Mouse (Mus musculus): ENCODE data around the gene Tas2r139. TPM values are rescaled to one million over a fixed set of nuclear protein-coding genes. Genes with fewer than 3 reads are reported as not detected.

Tas2r139 gene
- total RNA-seq (2023): not detected

DNA sequence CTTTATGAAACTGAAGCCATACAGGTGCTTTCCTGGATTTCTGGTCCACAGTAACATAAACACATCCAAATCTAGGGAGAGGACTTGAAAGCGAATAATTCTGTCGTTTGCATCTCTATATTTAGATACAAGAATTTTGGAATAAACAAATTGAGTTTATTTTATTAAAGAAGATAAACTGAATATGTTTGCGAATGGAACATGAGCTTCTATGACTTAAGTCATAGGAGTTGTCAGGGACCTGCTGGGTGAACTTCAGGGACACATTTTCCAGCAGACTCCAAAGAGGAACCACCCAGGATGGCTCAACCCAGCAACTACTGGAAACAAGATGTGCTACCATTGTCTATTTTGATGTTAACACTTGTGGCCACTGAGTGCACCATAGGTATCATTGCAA is at the start of gene Tas2r139:
Gene Tas2r139 (plus strand): TSS at position 301 of the 400 bp plus-strand sequence.

Other genes starting within 250 kb of the Tas2r139 start
- gene Sval1, start 189.3 kb upstream of the Tas2r139 start, total RNA-seq (2023): not detected
- gene Sval3, start 172.8 kb upstream of the Tas2r139 start, total RNA-seq (2023): not detected
- not detected for gene Sva, start 102.5 kb upstream of the Tas2r139 start, total RNA-seq (2023)
- not detected for gene Tas2r144, start 74.4 kb downstream of the Tas2r139 start, total RNA-seq (2023)
- 1 to 10 TPM; 4.4 to 5.6 TPM for gene Gstk1, start 105.0 kb downstream of the Tas2r139 start, total RNA-seq (2023)
- not detected for gene Tmem139, start 121.0 kb downstream of the Tas2r139 start, total RNA-seq (2023)
- 100 to 1,000 TPM; 113 to 126 TPM for gene Casp2, start 124.0 kb downstream of the Tas2r139 start, total RNA-seq (2023)
- 1 to 10 TPM; 1.5 to 2.1 TPM for gene Clcn1, start 145.7 kb downstream of the Tas2r139 start, total RNA-seq (2023)
- not detected for gene Fam131b, start 183.7 kb downstream of the Tas2r139 start, total RNA-seq (2023)
- gene Zyx, start 208.7 kb downstream of the Tas2r139 start, total RNA-seq (2023): 10 to 100 TPM; 67.0 to 88.6 TPM
- not detected for gene Epha1, start 232.3 kb downstream of the Tas2r139 start, total RNA-seq (2023)

Data from B cell, adult 67 days (primary cell).